Mouse (Mus musculus) layer of hippocampus, adult 8-10 months (tissue): ENCODE measurements around the gene Nqo2. TPM values are rescaled to one million over a fixed set of nuclear protein-coding genes. Genes with fewer than 3 reads are reported as not detected.
A peak's percentile ranks its signal among the peaks of the same experiment; 100 is the strongest.
"Not testable (repeated sequence)": the region's sequence is repeated elsewhere in the genome, so short reads cannot be mapped to it uniquely, and the experiment has no call there.

ENCODE experiments used
- DNase-seq, 2 experiments: peaks; one replicate each; pipeline ENCODE4 v3.0.0; 2022; ENCODE audit warnings: low spot score in 2 of 2
- total RNA-seq, 4 experiments: library from RNA; stranded (reverse); gene quantifications; 2 replicates each; pipeline ENCODE4 v1.2.4; 2022

Gene Nqo2
- 1 to 10 TPM; 5.8 to 9.3 (median 7.3) TPM for total RNA-seq

GRCm38 (mm10) chr13:33964206-33965046 is at the start of gene Nqo2:
Nqo2 (plus strand) TSS chr13:33964687.
- DNase-seq = peak; percentile 40 to 43

GRCm38 (mm10) chr13:33921041-33921440 is 43.4 kb upstream of the Nqo2 start:
- DNase-seq = no peak

- no peak for DNase-seq
Measured at GRCm38 (mm10) chr13:33921699-33922098, 42.8 kb upstream of the Nqo2 start.

GRCm38 (mm10) chr13:33930281-33930680 is 34.2 kb upstream of the Nqo2 start:
- no peak for DNase-seq

- no peak for DNase-seq
Measured at GRCm38 (mm10) chr13:33930912-33931311, 33.6 kb upstream of the Nqo2 start.

GRCm38 (mm10) chr13:33934743-33935142 is 29.7 kb upstream of the Nqo2 start:
- no peak for DNase-seq

GRCm38 (mm10) chr13:33935465-33936181 is 28.9 kb upstream of the Nqo2 start:
- DNase-seq = peak; percentile 39 to 52

- no peak for DNase-seq
Measured at GRCm38 (mm10) chr13:33937151-33937550, 27.3 kb upstream of the Nqo2 start.

GRCm38 (mm10) chr13:33937587-33937986 is 26.9 kb upstream of the Nqo2 start:
- DNase-seq = not testable (repeated sequence)

GRCm38 (mm10) chr13:33941288-33941808 is 23.1 kb upstream of the Nqo2 start:
- no peak for DNase-seq

- no peak for DNase-seq
Measured at GRCm38 (mm10) chr13:33942212-33942779, 22.2 kb upstream of the Nqo2 start.

GRCm38 (mm10) chr13:33951308-33952074 is 13.0 kb upstream of the Nqo2 start:
- no peak for DNase-seq

- no peak for DNase-seq
Measured at GRCm38 (mm10) chr13:33952075-33952449, 12.4 kb upstream of the Nqo2 start.

- no peak for DNase-seq
Measured at GRCm38 (mm10) chr13:33952947-33953346, 11.5 kb upstream of the Nqo2 start.

- no peak for DNase-seq
Measured at GRCm38 (mm10) chr13:33956571-33957421, 7.7 kb upstream of the Nqo2 start.

- DNase-seq = no peak
Measured at GRCm38 (mm10) chr13:33959771-33960170, 4.7 kb upstream of the Nqo2 start.

GRCm38 (mm10) chr13:33965056-33966024 is 853 bp downstream of the Nqo2 start:
- DNase-seq = no peak

GRCm38 (mm10) chr13:33966025-33966412 is 1.5 kb downstream of the Nqo2 start:
- DNase-seq = no peak

GRCm38 (mm10) chr13:33966574-33966973 is 2.1 kb downstream of the Nqo2 start:
- no peak for DNase-seq
